Mouse (Mus musculus): ENCODE measurements around the gene Trim27. TPM values are rescaled to one million over a fixed set of nuclear protein-coding genes. Genes with fewer than 3 reads are reported as not detected.
A peak's percentile ranks its signal among the peaks of the same experiment; 100 is the strongest.

Gene Trim27
- polyA plus RNA-seq, 1 experiment, result 30.4 TPM

DNA sequence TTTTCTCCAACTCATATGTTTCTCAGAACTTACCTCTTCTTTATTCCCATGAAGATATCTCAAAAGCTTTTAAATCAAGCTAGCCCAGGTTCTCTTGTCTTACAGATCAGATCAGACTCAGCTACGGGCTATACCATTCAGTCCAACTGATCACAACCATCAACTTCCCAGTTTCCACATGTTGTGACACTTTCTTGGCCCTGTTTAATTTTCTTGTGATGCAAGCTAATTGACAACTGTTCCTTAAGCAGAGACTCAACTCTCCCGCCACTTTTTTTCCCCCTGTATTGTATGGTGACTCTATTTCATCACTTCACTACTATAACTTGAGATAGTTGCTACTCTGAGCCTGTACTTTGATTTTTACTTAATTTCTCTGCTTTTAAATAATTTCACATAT is 17.7 kb upstream of the Trim27 start:
- Histone ChIP-seq H3K27ac (ENCODE audit: insufficient read depth, low read length) (no peak overlapping the region), H3K4me3 (ENCODE audit: insufficient read depth, low read length) (peak overlapping the region; percentile 42; the same call in 1 of the 2 replicates), H3K4me1 (ENCODE audit: control insufficient read depth, insufficient read depth, low read length) (no peaks in the 10 kb centered on the region)
- no peak for TF ChIP-seq CTCF (IDR thresholded peaks at IDR 0.05; ENCODE audit: extremely low read depth, insufficient read depth, low read length)
- no peak for TF ChIP-seq POLR2A (IDR thresholded peaks at IDR 0.05; ENCODE audit: extremely low read depth, insufficient read depth, low read length)

DNA sequence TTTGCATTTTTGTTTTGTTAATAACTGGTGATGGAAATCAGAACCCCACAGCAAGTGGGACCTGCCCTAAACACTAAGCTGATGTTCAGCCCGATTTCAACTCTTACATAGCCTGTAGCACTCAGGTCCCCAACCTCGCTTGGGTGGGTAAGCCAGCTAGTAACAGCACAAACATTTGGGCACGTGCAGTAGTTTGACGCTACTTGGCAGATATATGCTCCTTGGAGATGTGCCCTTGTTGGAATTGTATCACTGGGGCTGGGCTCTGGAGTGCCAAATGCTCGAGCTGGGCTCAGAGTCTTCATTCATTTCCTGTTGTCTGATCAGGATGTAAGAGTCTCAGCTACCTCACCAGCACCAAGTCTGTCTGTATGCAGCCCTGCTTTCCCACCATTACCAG is 16.7 kb upstream of the Trim27 start:
- Histone ChIP-seq H3K4me3 (ENCODE audit: insufficient read depth, low read length) (no peak overlapping the region), H3K4me1 (ENCODE audit: control insufficient read depth, insufficient read depth, low read length) (no peaks in the 10 kb centered on the region), H3K27ac (ENCODE audit: insufficient read depth, low read length) (no peak overlapping the region)
- no peak for TF ChIP-seq CTCF (IDR thresholded peaks at IDR 0.05; ENCODE audit: extremely low read depth, insufficient read depth, low read length)
- no peak for TF ChIP-seq POLR2A (IDR thresholded peaks at IDR 0.05; ENCODE audit: extremely low read depth, insufficient read depth, low read length)

DNA sequence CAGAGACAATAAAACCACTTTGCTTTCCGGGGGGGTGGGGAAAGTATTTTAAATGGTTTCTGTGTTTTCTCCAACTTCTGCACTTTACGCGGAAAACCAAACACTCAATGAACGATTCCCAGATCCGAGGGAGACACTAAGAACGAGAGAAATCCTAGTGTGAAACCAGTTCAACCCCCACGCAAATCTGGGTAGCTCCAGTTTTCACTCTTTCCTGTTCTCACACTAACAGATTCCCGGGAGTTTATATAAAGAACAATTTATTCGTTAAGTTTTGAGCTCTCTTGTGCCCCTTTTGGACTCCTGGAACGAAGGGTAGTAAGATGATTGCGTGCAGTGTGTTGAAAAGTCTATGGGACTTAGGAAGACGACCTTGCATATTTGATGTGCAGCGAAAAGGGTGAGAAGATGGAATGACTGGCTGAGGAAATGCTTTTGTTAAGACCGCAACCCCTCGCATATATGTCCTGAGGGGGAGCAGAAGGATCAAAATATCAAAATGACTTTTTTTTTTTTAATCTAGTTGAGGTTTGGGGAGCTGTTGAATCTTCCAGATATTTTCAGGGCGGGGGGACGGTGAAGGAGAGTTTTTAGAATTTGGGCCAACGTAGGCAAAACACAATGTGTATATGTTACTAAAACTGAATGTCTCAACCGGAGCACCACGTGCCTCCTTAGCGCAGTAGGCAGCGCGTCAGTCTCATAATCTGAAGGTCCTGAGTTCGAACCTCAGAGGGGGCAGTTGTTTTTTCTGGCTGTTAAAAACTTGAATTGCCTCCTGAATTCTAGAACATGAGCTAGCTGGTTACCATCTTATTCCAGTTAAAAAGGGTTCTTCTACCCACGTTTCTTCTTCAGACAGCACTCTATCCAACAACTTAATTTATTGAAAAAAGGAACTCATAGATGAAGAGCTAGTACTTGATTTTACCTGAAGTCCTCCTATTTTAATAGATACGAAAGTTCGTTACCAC is 12.0 kb upstream of the Trim27 start:
- no peak for TF ChIP-seq POLR2A (IDR thresholded peaks at IDR 0.05; ENCODE audit: extremely low read depth, insufficient read depth, low read length)
- no peak for TF ChIP-seq CTCF (IDR thresholded peaks at IDR 0.05; ENCODE audit: extremely low read depth, insufficient read depth, low read length)
- no peak overlapping the region for H3K27ac ChIP-seq (ENCODE audit: insufficient read depth, low read length)
- no peaks in the 10 kb centered on the region for H3K4me1 ChIP-seq (ENCODE audit: control insufficient read depth, insufficient read depth, low read length)
- peak overlapping the region; percentile 49 for H3K4me3 ChIP-seq (ENCODE audit: insufficient read depth, low read length)

DNA sequence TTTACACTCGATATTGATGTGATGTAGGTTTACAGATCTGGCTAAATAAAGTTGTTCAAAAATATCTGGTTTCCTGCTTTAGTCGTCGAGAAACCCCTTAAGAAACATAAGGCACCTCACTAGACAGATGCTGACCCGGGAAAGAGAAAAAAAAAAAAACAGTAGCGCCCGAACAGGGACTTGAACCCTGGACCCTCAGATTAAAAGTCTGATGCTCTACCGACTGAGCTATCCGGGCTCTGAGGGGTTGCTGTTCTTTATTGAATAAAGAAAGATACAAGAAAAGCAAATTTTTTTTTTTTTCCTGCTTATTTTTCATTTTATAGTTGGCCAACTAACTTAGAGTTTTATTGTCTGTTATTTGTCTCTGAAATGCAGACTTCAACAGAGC is 11.3 kb upstream of the Trim27 start:
- Histone ChIP-seq H3K27ac (ENCODE audit: insufficient read depth, low read length) (no peak overlapping the region), H3K4me3 (ENCODE audit: insufficient read depth, low read length) (peak overlapping the region; percentile 49), H3K4me1 (ENCODE audit: control insufficient read depth, insufficient read depth, low read length) (no peaks in the 10 kb centered on the region)
- TF ChIP-seq POLR2A (IDR thresholded peaks at IDR 0.05; ENCODE audit: extremely low read depth, insufficient read depth, low read length), result no peak
- TF ChIP-seq CTCF (IDR thresholded peaks at IDR 0.05; ENCODE audit: extremely low read depth, insufficient read depth, low read length), result no peak

DNA sequence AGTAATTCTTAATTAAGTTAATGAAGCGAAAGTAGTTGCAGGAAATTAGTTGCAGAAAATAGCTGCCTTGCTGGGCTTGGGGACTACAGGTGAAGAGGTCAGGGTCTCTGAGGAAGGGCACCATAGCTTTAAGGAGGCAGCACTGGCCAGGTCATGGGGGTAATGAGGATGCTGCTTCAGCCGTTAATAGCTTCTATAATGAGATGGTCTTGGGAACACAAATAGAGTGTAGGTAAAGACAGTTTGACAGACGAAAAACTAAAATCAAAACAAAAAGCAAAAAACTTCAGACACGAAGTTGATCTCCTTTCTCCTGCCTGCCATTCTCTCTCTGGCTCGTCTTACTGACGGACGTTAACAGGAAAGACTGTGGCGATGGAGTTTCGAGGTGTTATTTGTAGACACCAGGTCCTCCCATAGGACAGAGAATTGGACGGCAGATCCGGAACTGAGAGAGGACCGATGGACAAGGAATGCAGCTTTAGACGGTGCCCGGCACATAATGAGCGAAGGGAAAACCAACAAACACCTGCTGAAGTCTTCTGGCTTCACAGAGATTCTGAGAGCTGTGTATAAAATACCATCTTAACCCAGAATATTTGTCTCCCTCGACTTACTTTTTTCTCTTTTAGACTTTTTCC is 10.8 kb upstream of the Trim27 start:
- TF ChIP-seq CTCF (IDR thresholded peaks at IDR 0.05; ENCODE audit: extremely low read depth, insufficient read depth, low read length) (no peak), POLR2A (IDR thresholded peaks at IDR 0.05; ENCODE audit: extremely low read depth, insufficient read depth, low read length) (no peak)
- Histone ChIP-seq H3K4me3 (ENCODE audit: insufficient read depth, low read length) (peak overlapping the region; percentile 49), H3K27ac (ENCODE audit: insufficient read depth, low read length) (no peak overlapping the region), H3K4me1 (ENCODE audit: control insufficient read depth, insufficient read depth, low read length) (no peaks in the 10 kb centered on the region)

DNA sequence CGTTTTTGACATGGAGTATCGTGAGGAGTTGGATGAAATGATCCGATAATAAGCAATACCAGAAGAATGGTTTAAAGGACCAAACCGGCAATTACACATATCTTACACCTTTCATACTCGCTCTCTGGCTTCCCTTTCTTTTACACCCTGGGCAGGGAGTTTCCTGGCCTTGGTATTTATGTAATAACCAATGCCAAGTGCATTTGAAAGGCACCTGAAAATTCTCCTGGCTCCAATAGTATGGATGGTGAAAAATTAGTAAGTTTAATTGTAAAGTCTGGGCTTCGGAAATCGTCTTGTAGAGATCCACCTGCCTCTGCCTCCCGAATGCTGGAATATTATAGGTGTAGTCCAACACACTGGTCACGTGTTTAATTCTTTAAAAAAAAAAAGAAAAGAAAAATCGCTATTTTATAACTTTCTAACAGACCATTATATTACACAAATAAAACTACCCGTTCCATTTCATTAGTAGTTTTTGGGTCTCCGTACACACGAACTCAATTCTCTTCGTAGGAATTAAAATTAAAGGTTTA is 10.1 kb upstream of the Trim27 start:
- Histone ChIP-seq H3K4me3 (ENCODE audit: insufficient read depth, low read length) (peak overlapping the region; percentile 49), H3K27ac (ENCODE audit: insufficient read depth, low read length) (no peak overlapping the region), H3K4me1 (ENCODE audit: control insufficient read depth, insufficient read depth, low read length) (no peaks in the 10 kb centered on the region)
- TF ChIP-seq CTCF (IDR thresholded peaks at IDR 0.05; ENCODE audit: extremely low read depth, insufficient read depth, low read length), result no peak
- TF ChIP-seq POLR2A (IDR thresholded peaks at IDR 0.05; ENCODE audit: extremely low read depth, insufficient read depth, low read length), result no peak

DNA sequence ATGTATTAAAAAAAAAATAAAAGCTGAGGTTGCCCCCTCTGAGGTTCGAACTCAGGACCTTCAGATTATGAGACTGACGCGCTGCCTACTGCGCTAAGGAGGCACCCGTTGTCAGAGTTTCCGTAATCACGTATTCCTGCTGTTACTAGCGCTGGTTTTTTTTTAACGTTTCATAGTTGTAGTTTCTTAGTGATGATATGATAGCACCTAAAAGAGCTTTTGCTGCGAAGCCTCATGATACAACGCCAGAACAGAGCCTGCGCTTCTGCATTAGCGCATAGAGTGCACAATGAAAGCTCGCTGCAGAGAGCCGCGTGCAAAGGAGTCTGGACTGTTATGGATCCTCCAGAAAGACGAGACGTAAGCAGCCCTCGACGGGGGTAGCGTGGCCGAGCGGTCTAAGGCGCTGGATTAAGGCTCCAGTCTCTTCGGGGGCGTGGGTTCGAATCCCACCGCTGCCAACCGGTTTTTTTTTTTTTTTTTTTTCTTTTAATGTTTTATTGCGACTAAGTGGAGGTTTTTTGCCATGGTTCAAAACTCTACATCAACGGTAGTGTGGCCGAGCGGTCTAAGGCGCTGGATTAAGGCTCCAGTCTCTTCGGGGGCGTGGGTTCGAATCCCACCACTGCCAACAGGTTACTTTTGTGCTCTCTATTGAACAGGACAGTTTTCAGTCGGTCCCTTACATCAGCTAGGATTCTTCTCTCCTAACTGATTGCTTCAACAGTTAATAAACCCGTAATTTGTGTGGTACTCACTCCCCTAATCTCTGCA is 9.4 kb upstream of the Trim27 start:
- Histone ChIP-seq H3K27ac (ENCODE audit: insufficient read depth, low read length) (no peak overlapping the region), H3K4me3 (ENCODE audit: insufficient read depth, low read length) (peak overlapping the region; percentile 49), H3K4me1 (ENCODE audit: control insufficient read depth, insufficient read depth, low read length) (no peaks in the 10 kb centered on the region)
- TF ChIP-seq POLR2A (IDR thresholded peaks at IDR 0.05; ENCODE audit: extremely low read depth, insufficient read depth, low read length), result no peak
- TF ChIP-seq CTCF (IDR thresholded peaks at IDR 0.05; ENCODE audit: extremely low read depth, insufficient read depth, low read length), result no peak

DNA sequence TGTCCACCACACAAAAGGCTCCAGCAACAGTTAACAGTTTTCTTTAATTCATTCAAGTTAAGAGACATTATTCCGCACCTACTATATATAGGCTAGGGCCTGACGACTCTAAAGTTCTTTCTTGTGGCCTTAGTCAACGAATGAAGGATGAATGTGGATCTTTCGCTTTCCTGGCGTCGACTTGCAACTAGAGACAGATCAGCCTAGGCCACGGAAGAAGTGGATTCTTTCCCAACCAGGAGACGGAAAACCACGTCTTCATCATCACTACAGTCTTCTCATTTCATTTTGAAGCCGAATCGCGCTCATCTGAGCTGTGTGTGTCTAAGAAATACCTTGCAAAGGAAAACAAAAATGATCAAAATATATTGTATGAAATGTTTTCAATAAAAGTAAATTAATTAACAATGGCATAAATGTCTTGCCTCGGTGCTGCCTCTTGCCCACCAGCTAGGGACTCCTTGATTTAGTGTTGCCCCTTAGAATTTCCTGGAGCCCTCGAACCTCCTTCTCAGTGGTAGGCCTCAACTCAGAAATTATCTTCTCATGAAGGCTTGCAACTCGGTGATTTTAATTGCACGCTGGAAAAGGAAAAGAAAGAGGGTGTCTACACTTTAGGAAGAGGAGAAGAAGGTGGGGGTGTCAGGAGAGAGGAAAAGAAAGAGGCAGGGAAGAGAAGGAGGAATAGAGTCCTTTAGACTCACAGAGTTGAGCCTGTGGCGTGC is 8.7 kb upstream of the Trim27 start:
- Histone ChIP-seq H3K4me3 (ENCODE audit: insufficient read depth, low read length) (peak overlapping the region; percentile 49; the same call in 1 of the 2 replicates), H3K4me1 (ENCODE audit: control insufficient read depth, insufficient read depth, low read length) (no peaks in the 10 kb centered on the region), H3K27ac (ENCODE audit: insufficient read depth, low read length) (no peak overlapping the region)
- TF ChIP-seq POLR2A (IDR thresholded peaks at IDR 0.05; ENCODE audit: extremely low read depth, insufficient read depth, low read length), result no peak
- no peak for TF ChIP-seq CTCF (IDR thresholded peaks at IDR 0.05; ENCODE audit: extremely low read depth, insufficient read depth, low read length)
